Mouse (Mus musculus) stomach, embryonic 14.5 days (tissue): ENCODE measurements around the gene Mtcl1. TPM values are rescaled to one million over a fixed set of nuclear protein-coding genes. Genes with fewer than 3 reads are reported as not detected.

Source experiments
- ATAC-seq: fragments of 200-750 bp; cut with Nextera tagmentation; 2 replicates; pipeline ENCODE4 v1.8.0; 2017; ENCODE audit warnings: low read depth, moderate TSS enrichment; ENCODE audit not compliant: insufficient number of reproducible peaks, insufficient read depth, low FRiP score
- H3K27ac ChIP-seq: fragments of 300-500 bp; sonication (generic); 2 replicates; pipeline ENCODE4 v1.5.1; 2014; ENCODE audit warnings: mild to moderate bottlenecking, low read length, moderate library complexity, mixed read lengths
- H3K27me3 ChIP-seq: fragments of 300-500 bp; sonication (generic); 2 replicates; pipeline ENCODE4 v1.6.1; 2014; ENCODE audit warnings: low read length, control low read depth, mixed read lengths; ENCODE audit not compliant: control insufficient read depth, insufficient read depth
- H3K36me3 ChIP-seq: fragments of 300-500 bp; sonication (generic); 2 replicates; pipeline ENCODE4 v1.6.1; 2014; ENCODE audit warnings: mild to moderate bottlenecking, control low read depth, low read length, moderate library complexity, mixed read lengths; ENCODE audit not compliant: control insufficient read depth, insufficient read depth
- H3K4me1 ChIP-seq: fragments of 300-500 bp; sonication (generic); 2 replicates; pipeline ENCODE4 v1.6.1; 2014; ENCODE audit warnings: low read length, control low read depth, mixed read lengths; ENCODE audit not compliant: control insufficient read depth, insufficient read depth
- H3K4me2 ChIP-seq: fragments of 300-500 bp; sonication (generic); replicated peaks from 2 replicates; pipeline ENCODE4 v1.6.1; 2014; ENCODE audit warnings: low read depth, low read length, control low read depth
- H3K4me3 ChIP-seq: fragments of 300-500 bp; sonication (generic); 2 replicates; pipeline ENCODE4 v1.5.1; 2014; ENCODE audit warnings: low read depth, low read length, control low read depth
- H3K9ac ChIP-seq: fragments of 300-500 bp; sonication (generic); replicated peaks from 2 replicates; pipeline ENCODE4 v1.6.1; 2014; ENCODE audit warnings: low read depth, mild to moderate bottlenecking, control low read depth, low read length, moderate library complexity, mixed read lengths
- H3K9me3 ChIP-seq: fragments of 300-500 bp; sonication (generic); 2 replicates; pipeline ENCODE4 v1.6.1; 2016; ENCODE audit warnings: low read depth, low read length, control low read depth; ENCODE audit not compliant: control insufficient read depth
- WGBS: fragments of 180-500 bp; shearing (Covaris S2); extraction: QIAGEN DNeasy Blood & Tissue Kit; methylation state at CpG from one replicate; pipeline ENCODE4 v1.1.7; 2014; 5-methylcytosine and 5-hydroxymethylcytosine counted together
- polyA plus RNA-seq: library from polyadenylated mRNA; unstranded; fragments of >200 nt; fragmentation: Nextera tagmentation; extraction: Ambion mirVana; gene quantifications from 2 replicates; pipeline ENCODE4 v1.2.1, GENCODE M21; 2014

The Mtcl1 gene
- polyA plus RNA-seq, 1 experiment from 2014 or later, result 14.7 TPM

DNA sequence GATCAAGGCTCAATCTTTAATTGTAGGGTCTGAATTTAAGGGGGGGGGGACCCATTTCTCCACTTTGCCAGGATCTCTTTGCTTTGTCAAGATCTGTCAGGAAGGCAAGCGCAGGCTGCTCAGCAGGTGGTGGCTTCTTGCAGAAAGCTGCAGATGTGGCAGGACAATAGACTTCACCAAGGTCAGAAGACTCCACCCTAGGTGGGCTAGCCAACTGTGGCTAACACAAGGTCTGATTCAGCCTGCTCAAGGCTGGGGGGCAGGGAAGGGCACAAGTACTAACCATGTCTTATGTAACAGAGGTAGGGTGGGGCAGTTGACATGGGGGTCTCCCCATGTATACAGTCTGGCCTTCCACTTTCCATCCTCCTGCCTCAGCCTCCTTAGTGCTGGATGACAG, 7.7 kb upstream of the Mtcl1 start:
- no peak overlapping the region for H3K9ac ChIP-seq
- H3K4me1 ChIP-seq, result no peaks in the 10 kb centered on the region
- H3K9me3 ChIP-seq, result no peaks in the 10 kb centered on the region
- no peak overlapping the region for H3K27ac ChIP-seq
- H3K4me3 ChIP-seq, result no peak overlapping the region
- no peaks in the 10 kb centered on the region for H3K36me3 ChIP-seq
- no peaks in the 10 kb centered on the region for H3K27me3 ChIP-seq
- H3K4me2 ChIP-seq, result no peak overlapping the region
- ATAC-seq, result no peak
- WGBS, result 65% methylated on average over 1 of the region's 1 CpGs

DNA sequence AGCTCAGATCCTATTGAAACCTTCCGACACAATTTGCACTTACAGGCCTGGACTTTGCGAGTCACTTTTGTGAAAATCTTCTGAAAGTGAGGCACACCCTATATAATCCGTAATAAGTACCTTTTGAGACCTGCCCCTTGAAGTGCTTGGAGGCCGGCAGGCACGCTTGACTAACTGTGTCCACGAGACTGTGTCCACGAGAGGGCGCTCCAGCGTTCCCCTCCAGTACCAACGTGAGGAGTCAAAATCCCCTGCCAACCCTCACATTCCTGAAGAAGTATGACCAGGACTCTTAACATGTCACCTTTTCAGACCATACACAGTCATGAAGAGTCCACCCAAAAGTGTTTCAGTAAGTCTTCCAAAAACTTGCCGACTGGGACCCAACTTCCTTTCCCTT, 1.6 kb upstream of the Mtcl1 start:
- ATAC-seq, result no peak
- 3% methylated on average over 11 of the region's 11 CpGs for WGBS
- Histone ChIP-seq H3K9me3 (no peaks in the 10 kb centered on the region), H3K36me3 (no peaks in the 10 kb centered on the region), H3K4me1 (peaks cover 17% of the 10 kb centered on the region), H3K4me3 (peak overlapping the region; percentile 48; the same call in 1 of the 2 replicates), H3K4me2 (peak overlapping the region; percentile 80; the same call in 1 of the 2 replicates), H3K9ac (no peak overlapping the region), H3K27ac (no peak overlapping the region), H3K27me3 (no peaks in the 10 kb centered on the region)

DNA sequence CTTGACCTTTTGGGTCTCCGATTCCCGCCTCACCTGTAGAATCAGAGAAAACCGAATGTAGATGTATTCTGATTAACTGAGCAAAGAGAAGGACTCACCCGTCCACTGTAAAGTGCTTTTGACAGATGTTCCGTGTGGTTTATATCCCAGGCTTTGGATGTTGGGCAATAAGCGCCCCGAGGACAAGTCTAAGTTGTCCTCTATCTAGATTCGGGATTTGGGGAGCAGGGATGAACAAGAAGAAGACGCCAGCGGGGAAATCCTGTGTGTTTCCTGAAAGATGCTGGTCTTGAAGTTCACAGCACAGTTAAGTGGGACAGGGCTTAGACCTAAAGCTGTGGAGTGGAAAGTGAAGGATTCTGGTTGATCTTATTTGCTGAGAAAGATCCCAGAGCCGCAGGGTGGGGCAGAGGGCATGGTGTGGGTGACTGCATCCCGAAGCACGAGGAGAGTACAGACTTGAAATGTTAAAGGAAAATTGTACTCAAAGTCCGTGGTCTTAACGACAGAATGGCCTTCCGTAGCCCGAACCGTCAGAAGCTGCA, 1.0 kb upstream of the Mtcl1 start:
- Histone ChIP-seq H3K9me3 (no peaks in the 10 kb centered on the region), H3K27me3 (no peaks in the 10 kb centered on the region), H3K4me3 (peak overlapping the region; percentile 48), H3K36me3 (no peaks in the 10 kb centered on the region), H3K9ac (no peak overlapping the region), H3K4me1 (peaks cover 20% of the 10 kb centered on the region), H3K27ac (no peak overlapping the region), H3K4me2 (peak overlapping the region; percentile 80)
- no peak for ATAC-seq
- 6% methylated on average over 18 of the region's 18 CpGs for WGBS

DNA sequence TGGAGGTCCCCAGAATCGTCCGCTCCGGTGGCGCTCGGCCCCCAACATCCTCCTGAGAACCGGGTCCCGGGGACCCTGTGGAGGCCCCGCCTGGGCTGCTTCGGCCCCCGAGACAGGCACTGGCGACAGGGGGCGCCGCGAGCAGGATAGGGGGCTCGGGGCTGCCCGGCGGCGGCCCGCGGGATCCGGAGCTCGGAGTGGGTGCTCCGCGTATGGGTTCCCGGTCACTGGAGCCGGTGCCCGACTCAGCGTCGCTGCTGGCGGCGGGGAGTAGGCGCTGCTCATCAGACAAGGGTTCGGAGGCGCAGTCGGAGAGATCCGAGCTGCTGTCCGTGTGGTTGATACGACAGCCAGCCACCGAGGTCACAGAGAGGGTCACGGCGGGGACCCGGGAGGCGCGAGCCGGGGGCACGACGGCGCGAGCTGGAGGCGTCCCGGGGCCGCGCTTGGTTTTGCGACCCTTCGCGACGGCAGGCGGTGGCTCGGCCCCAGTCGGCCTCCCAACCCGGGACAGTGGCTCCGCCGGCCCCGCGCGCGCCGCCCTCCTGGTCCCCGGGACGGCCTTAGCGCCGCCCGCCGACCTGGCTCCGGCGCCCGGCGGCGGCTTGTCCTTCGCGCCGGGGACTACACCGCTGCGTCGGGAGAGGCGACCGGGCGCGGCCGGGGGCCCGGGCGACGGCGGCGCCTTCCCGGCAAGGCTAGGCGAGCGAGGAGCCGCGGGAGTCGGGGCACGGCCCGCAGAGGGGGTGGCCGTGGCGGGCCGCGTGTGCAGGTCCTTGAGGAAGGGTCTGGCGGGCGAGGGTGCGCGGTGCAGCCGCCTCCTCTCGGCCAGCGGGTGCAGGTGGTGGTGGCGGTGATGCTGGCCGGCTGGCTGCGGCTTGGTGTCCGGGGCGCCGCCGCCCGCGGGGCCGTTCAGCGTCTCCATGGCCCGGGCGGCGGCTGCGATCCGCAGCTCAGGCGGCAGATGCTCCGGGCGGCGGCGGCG, 837 bp downstream of the Mtcl1 start:
- WGBS, result under 1% methylated on average over 116 of the region's 136 CpGs
- H3K9me3 ChIP-seq, result no peaks in the 10 kb centered on the region
- H3K27me3 ChIP-seq, result no peaks in the 10 kb centered on the region
- H3K27ac ChIP-seq, result peak overlapping the region; percentile 48; the same call in 1 of the 2 replicates
- ATAC-seq, result peak; percentile 19; the same call in 1 of the 2 replicates
- peaks cover 24% of the 10 kb centered on the region for H3K4me1 ChIP-seq
- H3K36me3 ChIP-seq, result no peaks in the 10 kb centered on the region
- H3K4me3 ChIP-seq, result peak overlapping the region; percentile 48
- peak overlapping the region; percentile 80 for H3K4me2 ChIP-seq
- H3K9ac ChIP-seq, result peak overlapping the region; percentile 40

DNA sequence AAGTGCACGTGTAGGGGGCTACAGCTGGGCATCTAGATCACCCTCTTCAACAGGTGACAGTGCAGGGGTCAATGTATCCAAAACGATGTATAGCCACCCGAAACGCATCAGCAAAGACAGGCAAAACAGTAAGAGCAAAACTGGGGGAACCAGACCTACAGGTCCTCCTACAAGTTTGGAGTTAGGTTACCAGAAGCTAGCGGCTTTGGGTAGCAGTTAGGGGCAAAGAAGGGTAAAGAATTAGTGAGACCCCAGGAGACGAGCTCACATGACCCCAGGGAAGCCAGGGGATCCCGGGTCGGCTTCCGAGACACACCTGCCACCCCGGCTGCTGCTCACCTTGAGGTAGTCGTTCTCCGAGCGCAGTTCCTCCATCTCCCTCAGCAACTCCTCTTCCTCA, 1.6 kb downstream of the Mtcl1 start:
- Histone ChIP-seq H3K4me1 (peaks cover 24% of the 10 kb centered on the region), H3K9ac (peak overlapping the region; percentile 40), H3K36me3 (no peaks in the 10 kb centered on the region), H3K27ac (no peak overlapping the region), H3K9me3 (no peaks in the 10 kb centered on the region), H3K4me2 (peak overlapping the region; percentile 80), H3K4me3 (peak overlapping the region; percentile 48), H3K27me3 (no peaks in the 10 kb centered on the region)
- ATAC-seq, result no peak
- 1% methylated on average over 13 of the region's 13 CpGs for WGBS

DNA sequence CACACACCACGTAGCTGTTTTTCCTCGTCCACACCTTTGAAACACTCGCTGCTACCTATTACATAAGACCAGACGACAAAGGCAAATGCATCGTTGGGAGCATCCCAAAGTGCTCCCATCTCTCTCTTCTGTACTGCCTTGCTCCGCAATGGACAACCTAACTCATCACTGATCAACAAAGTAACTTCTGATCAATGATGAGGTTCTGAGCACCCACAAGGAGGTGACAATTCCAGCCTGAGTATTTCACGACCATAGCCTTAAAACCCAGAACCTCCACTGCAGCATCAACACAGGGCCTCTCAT, 2.6 kb downstream of the Mtcl1 start:
- H3K27me3 ChIP-seq, result no peaks in the 10 kb centered on the region
- H3K36me3 ChIP-seq, result no peaks in the 10 kb centered on the region
- peaks cover 24% of the 10 kb centered on the region for H3K4me1 ChIP-seq
- 63% methylated on average over 7 of the region's 7 CpGs for WGBS
- H3K4me3 ChIP-seq, result peak overlapping the region; percentile 48
- no peak for ATAC-seq
- H3K4me2 ChIP-seq, result peak overlapping the region; percentile 80
- no peak overlapping the region for H3K27ac ChIP-seq
- H3K9me3 ChIP-seq, result no peaks in the 10 kb centered on the region
- no peak overlapping the region for H3K9ac ChIP-seq

DNA sequence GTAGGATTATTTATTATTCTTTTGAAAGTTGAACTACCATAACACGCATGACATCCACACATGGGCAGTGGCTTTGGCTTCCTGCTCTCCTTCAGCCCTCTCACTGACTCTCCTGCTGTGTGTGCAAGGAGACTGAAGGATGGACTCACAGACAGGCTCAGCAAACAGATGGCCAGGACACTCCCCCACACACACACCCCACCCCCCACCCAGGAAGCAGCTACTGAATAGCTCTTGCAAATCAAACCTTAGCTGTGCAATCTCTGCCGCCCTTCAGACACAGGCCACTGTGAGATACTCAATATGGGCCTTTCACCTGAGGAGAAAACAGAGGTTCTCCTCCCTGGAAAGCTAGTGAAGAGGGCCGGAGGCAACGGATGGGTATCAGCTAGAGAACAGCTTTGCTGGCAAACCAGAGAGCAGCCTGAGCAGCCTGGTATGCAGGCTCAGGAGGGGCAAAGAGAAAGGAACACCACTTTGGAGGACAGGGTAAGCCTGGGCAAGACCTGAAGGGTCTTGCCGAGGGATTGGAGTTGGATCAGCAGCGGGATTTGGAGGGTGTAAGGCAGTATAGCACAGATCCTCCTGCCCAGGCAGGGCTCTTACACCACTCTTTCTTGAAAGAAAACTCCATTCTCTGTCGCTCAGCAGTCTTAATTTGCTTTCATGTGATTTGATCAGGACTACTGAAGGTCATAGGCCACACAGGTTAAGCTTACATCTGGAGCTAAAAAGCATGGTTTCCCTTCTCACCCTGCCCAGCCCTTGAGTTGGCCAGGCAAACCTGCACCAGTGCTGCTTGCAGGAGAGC, 3.1 kb downstream of the Mtcl1 start:
- H3K27me3 ChIP-seq, result no peaks in the 10 kb centered on the region
- no peak overlapping the region for H3K27ac ChIP-seq
- H3K36me3 ChIP-seq, result no peaks in the 10 kb centered on the region
- no peak for ATAC-seq
- H3K9ac ChIP-seq, result no peak overlapping the region
- 44% methylated on average over 7 of the region's 7 CpGs for WGBS
- peak overlapping the region; percentile 80 for H3K4me2 ChIP-seq
- H3K4me1 ChIP-seq, result peaks cover 24% of the 10 kb centered on the region
- H3K9me3 ChIP-seq, result no peaks in the 10 kb centered on the region
- peak overlapping the region; percentile 48 for H3K4me3 ChIP-seq

DNA sequence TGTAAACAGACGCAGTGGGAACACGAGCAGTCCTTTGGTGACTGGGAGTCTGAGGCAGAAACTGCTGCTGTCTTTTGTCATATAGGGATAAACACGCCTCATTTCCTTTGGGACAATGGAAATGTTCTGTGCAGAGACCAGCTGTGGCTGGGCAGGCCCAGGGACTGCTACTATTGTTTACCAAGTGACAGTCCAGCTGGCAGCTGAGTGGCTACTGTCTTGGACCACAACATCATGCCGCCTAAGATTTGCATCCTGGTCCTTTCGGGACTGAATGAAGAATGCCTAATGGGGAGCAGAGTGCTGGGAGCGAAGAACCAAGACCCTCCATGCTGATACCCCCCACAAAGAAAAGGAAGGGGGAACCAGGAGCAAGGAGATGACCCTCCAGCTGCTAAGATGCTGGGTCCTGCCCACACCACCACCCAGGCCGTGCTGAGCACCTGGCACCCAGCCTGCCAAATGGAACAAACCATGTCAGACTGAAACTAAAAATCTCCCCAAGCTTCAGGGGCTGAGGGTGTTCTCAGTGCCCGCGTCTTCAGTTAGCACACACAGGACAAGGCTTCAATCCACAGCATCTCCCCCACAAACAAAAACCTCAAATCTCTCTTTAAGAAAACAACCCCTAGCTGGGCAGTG, 5.4 kb downstream of the Mtcl1 start:
- no peak overlapping the region for H3K4me3 ChIP-seq
- no peaks in the 10 kb centered on the region for H3K9me3 ChIP-seq
- peaks cover 23% of the 10 kb centered on the region for H3K4me1 ChIP-seq
- 62% methylated on average over 9 of the region's 9 CpGs for WGBS
- H3K36me3 ChIP-seq, result no peaks in the 10 kb centered on the region
- H3K9ac ChIP-seq, result no peak overlapping the region
- ATAC-seq, result no peak
- H3K4me2 ChIP-seq, result no peak overlapping the region
- H3K27ac ChIP-seq, result no peak overlapping the region
- no peaks in the 10 kb centered on the region for H3K27me3 ChIP-seq
